Mouse (Mus musculus) CD4-positive, CD25-positive, alpha-beta regulatory T cell (primary cell): ENCODE measurements around the gene Zfp418. TPM values are rescaled to one million over a fixed set of nuclear protein-coding genes. Genes with fewer than 3 reads are reported as not detected.

Experiments
- polyA plus RNA-seq: library from polyadenylated mRNA; unstranded; fragments of 100-300 nt; shearing (Covaris generic); gene quantifications from one replicate; pipeline ENCODE4 v1.2.1, GENCODE M21; 2017

Gene Zfp418
- polyA plus RNA-seq, result 3.4 TPM

DNA sequence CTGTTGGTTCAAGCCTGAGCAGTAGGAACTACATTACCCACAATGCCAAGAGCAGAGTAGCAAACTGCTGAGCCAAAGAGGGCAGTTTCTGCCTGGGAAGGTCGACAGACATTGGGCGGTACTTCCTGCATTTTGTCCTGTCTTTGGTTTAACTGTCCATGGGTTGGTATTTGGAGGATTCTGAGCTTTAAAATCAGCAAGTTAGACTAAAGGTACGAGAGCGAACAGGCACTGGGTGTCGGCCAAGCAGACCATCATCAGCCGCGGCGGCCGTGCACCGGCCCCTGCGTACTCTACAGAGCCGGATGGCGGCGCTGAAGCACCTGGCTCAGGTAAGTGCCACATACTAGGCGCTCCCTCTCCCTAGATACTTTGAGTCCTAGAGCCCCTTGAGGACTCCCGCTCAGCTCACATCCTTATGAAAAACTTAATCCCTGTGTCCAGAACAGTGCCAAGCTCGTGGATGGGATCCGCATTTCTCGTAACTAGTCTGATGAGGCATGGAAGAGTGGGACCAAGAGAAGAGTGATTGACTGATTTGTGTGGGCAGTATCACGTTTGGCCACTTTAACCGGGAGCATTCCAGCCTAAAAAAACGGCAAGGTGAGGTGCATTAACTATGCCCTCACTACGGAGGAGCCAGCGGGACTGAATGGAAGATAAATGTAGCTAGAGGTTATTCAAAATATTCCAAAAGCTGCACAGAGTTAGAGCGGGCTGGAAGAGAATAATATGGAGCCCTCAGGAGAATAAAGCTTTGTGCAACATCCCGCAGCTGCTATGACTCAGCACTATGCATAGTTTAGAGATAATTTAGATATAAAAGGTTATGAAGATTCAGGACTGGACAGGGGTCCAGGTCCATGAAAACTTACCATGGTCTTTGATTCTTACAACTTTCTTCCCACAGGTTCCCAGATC, at the start of gene Zfp418:
Gene Zfp418 (plus strand): TSS at position 104 of the 921 bp plus-strand sequence.

DNA sequence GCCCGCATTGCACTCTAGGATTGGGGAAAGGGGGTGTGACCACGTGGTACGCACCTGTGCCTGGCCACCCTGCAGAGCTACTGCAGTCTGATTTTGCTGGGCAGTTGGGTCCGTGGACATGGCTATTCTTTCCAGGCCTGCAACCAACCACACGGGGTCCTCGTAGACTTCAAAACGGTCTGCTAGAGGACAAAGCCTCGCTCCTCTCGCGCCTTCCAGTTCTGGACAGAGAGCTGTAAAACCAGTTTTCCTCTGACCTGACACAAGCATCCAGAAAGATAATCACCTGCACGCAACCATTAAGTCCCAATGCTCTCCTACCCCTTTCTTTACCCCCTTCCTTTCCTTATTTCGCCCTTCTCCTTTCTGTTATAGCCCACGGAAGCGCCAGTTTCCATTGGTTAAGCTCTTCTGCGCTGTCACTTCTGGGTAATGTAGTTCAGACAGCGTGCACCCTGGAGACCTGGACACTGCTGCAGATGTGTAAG, 34.7 kb upstream of the Zfp418 start, which contains the start of gene Zfp773:
Gene Zfp773 (minus strand): TSS at position 377 of the 488 bp plus-strand sequence.

DNA sequence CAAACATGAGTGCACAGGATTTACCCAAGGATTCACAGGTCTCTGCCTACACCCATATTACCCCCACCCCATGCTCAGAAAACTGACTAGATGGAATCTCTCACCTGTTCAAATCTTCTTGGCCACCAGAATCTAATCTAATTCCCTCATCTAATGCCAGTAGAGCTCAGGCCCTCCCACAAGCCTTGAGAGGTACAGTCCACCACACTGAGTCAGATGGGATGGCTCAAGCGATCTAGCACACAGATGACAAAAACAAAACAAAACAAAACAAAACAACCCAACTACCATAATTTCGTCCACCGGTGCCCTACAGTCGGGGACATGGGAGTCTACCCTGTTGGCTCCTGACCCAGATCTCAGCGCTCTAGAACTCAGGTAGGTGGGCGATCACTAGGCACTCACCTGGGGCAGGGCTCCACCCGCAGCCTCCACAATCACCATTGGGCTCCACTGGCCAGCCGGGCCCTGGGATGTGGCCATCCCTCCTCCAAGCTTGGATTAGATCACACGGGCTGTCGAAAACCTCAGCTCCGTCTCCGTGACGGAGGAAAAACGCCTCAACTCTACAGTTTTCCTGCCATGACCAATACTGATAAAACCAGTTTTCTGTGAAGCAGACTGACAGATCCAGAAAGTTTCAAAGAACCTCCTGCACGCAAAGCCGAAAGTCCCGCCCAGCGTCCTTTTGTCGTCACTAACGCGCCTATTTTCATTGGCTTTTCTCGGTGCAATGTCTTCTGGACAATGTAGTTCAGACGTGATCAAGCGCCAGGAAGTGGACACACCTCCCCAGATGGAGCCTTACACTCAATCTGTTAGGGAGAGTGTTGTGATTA, 38.4 kb downstream of the Zfp418 start, which contains the start of gene Zfp772:
Gene Zfp772 (minus strand): TSS at position 686 of the 839 bp plus-strand sequence.

Other genes starting within 250 kb of the Zfp418 start
- gene Aurkc, start 176.0 kb upstream of the Zfp418 start, polyA plus RNA-seq, result not detected
- 26.5 TPM for gene Zfp954, start 49.8 kb upstream of the Zfp418 start, polyA plus RNA-seq
- gene Zfp773, start 34.6 kb upstream of the Zfp418 start, polyA plus RNA-seq, result 9.0 TPM
- 4.3 TPM for gene Zfp772, start 38.7 kb downstream of the Zfp418 start, polyA plus RNA-seq
- gene Vmn2r29, start 76.0 kb downstream of the Zfp418 start, polyA plus RNA-seq, result 1.2 TPM
- 1.3 TPM for gene Gm45844, start 107.0 kb downstream of the Zfp418 start, polyA plus RNA-seq
- 66.6 TPM for gene Clcn4, start 129.5 kb downstream of the Zfp418 start, polyA plus RNA-seq
- not detected for gene Vmn2r30, start 166.3 kb downstream of the Zfp418 start, polyA plus RNA-seq
- gene Gm45783, start 203.2 kb downstream of the Zfp418 start, polyA plus RNA-seq, result not detected
- gene Vmn2r31, start 228.4 kb downstream of the Zfp418 start, polyA plus RNA-seq, result 0.11 TPM